Mouse (Mus musculus) fat pad, adult 2 months (tissue): ENCODE results near the gene Ltbp3.

Experiments
- DNase-seq: peaks from one replicate; pipeline ENCODE4 v3.0.0-alpha.2; 2011; ENCODE audit warnings: low read depth, low spot score; ENCODE audit errors: extremely low read depth

Gene Ltbp3

DNA sequence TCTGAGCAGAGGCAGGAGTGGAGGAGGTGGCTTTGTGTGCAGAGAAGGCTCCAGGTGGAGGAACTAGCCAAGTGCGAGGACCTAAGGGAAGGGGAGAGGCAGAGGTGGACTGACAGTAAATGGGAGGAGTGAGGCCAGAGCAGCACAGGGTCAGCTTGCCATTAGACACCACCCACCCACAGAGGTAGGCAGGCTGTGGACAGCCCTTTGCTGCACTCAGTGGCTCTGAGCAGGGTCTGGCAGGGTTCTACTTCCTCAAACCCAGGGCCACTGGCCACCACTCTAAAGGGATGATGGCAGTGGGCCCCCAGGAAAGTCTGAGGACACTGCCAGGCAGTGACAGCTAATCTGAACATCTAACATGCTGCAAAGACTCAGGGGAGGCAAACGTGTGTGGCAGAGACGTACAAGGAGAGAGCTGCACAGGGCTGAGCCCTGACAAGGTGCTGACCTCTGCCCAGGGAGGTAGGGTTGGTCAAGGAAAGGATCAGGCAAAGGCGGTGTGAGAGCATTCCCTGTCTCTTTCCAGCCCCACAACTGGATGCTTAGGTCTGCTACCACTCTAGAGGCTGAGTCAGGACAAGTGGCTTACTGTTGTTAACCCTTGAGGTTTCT is 16.7 kb upstream of the Ltbp3 start:
- DNase-seq: no peak

DNA sequence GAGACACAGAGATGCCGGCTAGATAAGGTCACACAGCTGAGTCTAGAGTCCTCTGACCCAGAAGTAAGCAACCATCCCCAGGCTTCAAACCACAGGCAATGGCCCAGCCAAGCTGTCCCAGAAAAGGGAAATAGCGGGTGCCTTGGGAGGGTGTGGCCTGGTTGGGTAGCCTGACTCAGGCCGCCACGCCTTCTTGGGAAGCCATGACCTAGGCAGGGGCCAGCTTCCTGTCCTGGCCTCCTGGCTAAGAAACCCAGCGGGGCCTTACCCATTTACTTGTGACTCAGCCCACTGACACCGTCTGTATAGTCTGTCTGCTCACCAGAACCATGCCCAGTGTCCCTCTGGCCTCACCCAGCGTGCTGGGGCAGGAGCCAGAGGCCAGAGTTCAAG is 16.2 kb upstream of the Ltbp3 start:
- no peak for DNase-seq

DNA sequence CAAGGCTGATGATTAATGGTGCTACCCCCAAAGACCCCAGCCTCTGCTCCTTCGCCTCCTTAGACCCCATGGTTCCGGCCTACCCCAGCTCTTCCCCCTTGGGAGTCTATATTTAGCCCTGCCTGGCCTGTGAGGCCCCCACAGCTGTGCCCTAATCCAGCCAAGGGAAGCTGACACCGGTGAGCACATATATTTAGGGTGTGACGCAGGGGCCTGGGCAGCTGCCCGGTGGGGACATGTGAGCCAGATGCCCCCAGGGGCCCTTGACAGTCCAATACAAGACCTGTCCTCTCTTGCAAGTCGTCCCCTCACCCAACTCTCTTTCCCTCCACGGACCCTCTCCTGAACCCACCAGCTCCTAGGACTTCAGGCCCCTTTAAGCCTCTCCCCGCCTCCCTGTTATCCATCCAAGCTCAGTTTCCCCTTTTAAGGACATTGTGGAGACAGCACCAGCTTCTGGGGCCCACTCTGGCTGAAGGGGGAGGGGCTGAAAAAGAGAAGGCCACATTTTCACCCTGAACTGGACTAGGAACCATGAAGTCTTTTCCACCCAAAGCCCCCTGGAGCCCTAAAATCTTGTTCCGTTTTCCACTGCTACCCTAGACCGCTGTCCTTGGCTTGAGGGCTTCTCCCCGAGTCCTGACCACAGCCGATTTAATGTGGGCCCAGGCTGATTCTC is 15.5 kb upstream of the Ltbp3 start:
- no peak for DNase-seq

DNA sequence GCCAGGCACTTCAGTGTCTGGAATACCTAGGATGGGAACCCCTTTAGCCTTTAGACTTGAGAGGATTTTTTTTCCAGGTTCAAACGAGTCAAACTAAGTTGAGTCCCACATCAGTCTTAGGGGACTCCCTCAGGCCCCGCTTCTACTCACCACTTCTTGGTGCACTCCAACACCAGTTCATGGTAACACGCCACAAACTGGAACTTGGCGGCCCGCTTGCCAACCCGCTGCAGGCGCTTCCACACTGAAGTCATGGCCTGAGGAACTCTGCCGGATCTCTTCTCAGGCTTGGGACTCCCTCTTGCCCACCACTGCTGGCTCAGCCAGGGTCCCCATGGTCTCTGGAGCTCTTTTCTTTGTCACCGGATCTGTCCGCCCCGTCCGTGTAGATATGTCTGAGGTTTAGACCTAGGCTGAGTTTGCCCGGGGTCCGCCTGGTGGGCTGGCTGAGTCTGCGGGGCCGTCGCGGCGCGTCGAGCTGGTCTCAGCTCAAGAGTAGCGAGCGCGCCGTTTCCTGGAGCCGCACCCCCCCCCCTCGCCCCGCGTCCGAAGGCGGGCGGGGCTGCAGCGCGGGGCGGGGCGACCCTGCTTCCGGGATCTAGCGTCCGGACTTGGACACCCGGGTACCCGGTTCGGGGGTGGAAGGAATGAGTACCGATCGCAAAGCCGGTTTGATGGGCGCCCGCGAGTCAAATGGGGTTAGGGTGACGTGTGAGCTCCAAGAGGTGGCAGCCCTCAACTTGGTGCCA is 14.8 kb upstream of the Ltbp3 start, which contains the start of gene Ehbp1l1:
Gene Ehbp1l1 (minus strand): TSS at position 551 of the 749 bp plus-strand sequence.
- no peak for DNase-seq

DNA sequence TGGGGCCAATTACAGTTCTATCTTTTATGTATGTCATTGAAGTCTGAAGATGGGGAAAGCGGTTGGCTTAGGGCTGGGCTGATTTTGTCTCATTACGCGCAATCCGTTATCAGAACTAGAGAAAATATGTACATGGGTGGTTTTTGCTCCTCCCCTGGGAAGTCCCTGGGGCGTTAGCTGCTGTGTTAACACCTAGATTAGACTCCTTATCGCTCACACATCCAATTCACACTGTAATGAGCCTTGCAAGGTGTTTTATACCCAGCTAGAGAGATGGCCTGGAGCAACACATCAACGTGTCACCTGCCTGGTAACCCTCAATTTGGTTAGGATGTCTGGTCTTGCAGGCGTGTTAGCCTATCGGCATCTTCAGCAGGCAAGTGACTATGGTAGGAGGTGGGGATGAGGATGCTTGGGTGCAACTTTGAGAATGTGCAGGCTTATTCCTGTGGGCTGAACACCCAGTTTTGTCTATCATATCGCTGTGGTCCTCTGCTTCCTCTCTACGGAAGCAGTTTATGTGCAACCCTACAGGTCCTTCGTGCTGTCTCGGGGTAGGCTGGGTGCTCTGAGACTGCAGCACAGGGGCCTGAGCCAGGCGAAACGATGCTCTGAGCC is 13.6 kb upstream of the Ltbp3 start:
- no peak for DNase-seq

DNA sequence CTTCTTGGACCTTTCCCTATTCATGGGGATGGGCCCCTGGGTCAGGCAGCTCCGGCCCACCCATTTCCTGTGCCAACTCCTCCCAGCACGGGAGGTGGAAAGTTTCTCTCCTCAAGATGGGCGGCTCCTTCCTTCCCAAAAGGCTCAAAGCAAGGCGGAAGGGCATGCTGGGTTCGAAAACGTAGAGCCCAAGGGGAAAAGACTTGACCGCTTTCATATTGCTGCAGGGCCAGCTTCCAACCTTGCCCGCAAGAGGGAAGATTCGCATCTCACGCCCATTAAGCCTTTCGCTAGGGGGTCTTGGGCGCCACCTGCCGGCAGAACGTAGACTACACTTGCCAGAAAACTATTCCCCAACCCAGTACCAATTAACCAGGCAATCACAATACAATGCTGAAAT is 13.0 kb upstream of the Ltbp3 start:
- no peak for DNase-seq

DNA sequence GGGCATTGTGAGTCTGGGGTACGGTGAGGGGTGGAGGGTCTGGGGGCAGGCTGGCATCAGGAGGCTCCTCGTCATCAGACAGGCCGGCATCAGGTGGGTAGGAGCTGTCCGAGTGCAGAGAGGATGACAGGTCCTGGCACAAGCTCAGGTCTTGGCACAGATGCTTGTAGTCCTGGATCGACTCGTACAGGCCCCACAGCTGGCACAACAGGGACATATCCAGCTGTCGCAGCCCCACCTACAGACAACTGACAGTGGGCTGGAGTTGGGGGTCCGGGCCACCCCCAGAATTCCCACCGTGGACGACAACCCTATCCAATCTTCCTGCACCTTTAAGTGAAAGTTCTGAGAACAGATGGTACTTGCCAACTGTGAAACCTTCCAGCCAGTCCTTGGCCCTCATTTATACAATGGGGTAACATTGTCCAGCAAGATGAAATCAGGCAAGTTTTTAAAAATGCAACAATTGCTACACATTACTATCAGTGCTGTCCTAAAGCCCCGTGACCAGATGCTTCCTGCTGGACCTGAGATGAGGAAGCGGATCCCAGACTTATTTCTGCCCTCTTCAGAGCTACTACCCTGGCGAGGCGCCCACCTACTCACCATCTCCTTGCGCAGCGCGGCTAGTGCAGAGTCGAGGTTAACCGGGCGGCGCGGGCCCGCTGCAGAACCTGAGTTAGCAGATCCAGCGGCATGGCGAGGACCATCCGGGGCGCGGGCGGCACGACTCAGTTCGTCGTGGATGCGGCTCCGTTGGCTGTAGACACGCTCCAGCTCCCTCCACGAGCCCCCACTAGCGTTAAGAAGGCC is 11.9 kb upstream of the Ltbp3 start:
- DNase-seq: no peak

DNA sequence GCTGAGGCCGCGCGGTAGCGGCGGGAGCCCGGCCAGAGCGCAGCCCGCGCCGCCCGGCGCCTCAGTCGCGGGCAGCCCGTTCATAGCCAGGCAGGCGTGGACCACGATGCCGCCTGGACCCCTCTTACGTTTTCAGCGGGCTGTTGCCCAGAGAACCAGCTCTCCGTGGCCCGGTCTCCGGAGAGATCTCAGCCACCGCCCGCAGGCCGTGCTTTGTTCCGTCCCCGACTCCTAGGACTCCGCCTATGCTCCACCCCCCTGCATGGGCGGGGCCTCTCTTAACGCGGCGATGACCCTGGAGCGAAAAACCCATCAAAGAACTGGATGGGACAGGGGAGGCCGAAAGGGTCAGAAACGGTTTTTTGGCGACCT is 11.3 kb upstream of the Ltbp3 start, which contains the start of gene Fam89b:
Gene Fam89b (minus strand): TSS at position 210 of the 372 bp plus-strand sequence.
- no peak for DNase-seq

DNA sequence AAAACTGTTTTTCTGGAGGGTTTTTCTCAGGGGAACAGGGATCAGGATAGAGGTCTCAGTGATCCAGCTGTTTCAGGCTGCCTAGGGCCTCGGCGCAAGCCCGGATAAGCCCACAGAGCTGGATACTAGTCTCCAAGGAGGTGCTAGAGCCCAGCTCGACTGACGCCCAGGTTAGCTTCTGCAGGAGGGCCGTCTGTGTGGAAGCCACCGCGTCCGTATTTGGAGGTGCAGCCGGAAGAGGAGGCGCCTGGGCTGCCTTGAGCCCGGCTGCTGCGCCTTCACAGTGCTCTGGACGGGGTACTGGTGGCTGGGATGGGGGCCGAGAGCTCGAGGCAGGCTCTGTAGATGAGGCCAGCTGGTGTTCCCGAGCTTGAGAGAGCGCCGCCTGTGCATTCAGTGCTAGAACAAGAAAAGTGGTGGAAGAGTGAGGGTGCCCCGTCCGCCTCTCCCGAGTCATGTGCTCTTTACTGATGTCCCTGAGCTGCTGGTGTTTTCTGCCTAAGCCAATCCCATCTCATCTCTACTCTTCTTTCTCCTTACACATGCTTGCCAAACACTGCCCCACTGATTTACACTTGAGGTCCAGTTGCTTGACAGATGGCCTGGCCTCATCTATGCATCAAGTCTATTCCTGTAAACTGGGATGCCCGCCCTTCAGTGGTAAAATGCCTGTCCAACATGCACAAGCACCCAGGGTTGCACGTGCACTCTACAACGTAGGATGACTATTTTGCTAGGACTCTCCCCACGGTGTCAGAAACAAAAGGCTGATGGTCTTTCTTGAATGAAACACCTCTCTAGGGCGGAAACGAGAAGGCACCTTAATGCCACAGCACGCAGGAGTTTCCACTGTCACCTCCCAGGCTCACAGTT is 10.2 kb upstream of the Ltbp3 start:
- DNase-seq: no peak

DNA sequence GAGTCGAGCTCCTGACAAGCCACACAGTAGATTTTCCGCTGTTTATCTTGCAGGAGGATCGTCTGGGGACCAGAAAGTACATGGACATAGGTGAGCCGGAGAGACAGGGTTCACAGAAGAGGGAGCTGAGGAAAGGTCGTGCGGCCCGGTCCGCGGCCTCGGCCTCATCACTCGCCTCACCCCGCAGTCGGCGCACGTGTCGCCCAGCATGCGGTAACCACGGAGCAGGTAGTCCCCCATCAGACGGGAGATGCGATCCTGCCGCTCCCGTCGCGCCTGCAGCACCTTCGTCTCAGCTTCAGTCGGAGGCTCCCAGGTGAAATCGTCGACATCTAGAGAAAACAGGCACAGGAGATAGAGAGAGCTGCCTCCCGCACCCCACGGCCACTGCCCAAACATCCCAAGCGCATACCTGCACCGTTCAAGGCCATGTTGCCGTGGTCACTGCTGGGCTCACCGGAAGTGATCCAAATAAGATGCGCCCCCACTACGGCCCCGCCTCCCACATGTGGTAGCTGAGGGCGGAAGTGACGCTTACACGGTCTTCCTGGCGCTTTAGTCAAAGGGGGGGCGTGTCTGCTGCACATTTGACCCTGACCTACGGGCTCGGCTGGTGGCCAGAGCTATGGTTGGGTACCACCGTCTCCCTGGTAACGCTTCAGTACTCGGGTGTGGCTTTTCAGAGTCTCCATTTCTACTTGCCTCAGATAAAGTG is 9.3 kb upstream of the Ltbp3 start:
- DNase-seq: no peak

DNA sequence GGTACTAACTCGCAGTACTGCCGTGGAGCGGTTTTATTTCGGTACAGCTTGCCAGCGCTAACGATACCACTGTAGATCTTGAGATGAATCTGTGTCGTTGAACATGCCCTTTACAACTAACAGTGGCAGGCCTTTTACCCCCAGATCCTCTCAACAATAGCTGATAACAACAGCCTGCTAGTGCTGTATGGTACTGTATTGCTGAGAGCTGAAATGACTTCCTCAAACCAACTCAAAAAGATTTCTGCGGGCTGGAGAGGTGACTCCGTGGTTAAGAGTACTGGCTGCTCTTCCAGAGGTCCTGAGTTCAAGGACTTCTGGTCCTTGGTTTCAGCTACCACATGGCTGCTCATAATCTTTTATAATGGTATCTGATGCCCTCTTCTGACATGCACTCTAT is 6.4 kb upstream of the Ltbp3 start:
- no peak for DNase-seq

DNA sequence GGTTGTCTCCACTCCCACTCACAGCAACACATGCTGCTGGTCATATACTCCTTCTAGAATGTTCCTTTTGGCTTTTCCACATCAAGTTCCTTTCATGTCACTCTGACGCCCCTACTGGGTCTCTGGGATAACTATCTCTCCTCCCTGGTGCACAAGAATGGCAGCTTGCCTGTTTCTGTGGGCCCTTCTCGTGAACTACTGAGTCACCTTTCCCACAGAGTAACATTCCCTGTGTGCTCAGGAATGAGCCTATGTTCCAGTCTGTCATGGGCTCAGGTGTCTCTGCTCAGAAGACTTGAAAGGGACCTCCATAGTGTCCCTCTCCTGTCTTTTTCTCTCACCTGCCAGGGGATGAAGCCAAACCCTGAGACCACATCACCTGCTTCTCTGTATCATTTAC is 1.3 kb upstream of the Ltbp3 start:
- DNase-seq: no peak

DNA sequence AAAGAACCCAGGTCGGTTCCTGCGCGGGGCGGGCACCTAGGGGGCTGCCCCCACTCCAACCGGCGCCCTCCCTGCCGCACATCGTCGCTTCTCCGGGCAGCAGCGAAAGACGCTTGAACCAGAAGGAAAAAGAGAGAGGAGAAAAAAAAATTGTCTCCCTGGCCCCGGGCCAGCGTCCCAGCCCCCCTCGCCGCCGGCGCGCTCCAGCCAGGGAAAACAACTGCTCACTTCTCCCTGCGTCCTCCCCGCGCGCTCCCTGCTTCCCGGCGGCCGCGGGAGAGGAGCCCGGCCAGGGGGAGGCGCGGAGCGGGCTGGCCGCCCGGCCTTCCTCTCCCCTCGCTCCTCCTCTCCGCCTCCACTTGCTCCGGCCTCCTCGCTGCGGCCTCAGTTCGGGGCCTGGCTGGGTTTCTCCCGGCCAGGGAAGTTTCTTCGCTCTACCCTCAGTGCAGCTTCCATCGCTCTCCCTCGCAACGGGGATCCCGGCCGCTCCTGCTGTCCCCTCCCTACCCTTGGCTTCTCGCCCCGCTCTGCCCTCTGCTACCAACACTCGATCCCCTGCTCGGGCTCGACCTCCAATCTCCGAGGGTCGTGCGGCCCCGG is 1.0 kb downstream of the Ltbp3 start:
- no peak for DNase-seq

DNA sequence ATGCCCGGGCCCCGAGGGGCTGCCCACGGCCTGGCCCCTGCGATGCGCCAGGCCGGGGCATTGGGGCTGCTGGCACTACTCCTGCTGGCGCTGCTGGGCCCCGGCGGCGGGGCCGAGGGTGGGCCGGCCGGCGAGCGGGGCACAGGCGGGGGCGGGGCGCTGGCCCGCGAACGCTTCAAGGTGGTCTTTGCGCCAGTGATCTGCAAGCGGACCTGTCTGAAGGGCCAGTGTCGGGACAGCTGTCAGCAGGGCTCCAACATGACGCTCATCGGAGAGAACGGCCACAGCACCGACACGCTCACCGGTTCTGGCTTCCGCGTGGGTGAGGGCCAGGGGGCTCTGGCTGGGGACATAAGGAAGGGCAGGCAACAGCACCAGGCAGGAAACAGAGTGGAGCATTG is 1.5 kb downstream of the Ltbp3 start:
- no peak for DNase-seq

DNA sequence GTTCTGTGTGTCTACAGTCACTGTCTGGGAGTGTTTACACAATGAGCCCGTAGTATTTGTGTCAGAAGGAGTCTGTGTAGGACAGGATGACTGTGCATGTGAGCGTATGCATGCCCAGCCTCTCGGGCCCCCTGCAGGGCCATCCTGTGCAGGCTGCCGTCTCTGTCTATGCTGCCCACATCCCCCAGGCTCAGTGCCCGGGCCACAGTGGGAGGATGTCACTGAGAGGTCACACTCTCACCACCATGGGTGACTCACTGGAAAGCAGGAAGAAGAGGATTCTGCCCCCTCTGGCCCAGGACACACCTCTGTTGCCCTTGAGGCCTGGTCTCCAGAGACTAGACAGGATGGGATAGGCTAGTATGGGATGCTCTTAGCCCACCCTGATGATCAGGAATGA is 2.9 kb downstream of the Ltbp3 start:
- DNase-seq: no peak

DNA sequence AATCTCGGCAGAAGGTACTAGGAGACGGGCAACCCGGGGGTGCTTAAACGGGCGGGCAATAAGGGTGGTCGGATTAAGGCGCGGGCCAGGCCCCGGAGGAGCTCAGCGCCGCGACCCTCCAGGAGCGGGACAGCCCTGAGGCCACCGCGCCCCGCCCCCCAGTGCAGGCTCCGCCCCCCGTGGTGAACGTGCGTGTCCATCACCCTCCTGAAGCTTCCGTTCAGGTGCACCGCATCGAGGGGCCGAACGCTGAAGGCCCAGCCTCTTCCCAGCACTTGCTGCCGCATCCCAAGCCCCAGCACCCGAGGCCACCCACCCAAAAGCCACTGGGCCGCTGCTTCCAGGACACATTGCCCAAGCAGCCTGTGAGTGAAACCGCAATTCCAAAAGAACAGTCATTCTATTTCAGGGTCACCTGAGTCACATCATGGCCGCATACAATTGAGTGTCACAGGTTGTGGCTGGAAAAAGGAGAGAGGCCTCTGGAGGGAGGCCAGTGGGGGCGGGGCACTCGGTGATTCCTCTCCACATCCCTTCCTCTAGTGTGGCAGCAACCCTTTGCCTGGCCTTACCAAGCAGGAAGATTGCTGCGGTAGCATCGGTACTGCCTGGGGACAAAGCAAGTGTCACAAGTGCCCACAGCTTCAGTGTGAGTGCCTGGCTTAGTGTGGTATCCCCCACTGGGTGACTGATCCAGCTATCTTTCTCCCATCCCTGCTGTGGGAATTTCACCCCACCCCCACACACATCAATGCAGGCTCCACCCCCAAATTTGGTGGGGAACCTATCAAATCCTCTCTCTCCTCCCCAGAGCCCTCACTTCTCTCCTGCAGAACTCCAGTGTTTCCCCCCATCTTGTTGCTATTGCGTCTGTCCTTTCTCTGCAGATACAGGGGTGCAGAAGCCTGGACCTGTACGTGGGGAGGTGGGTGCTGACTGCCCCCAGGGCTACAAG is 5.3 kb downstream of the Ltbp3 start:
- no peak for DNase-seq

DNA sequence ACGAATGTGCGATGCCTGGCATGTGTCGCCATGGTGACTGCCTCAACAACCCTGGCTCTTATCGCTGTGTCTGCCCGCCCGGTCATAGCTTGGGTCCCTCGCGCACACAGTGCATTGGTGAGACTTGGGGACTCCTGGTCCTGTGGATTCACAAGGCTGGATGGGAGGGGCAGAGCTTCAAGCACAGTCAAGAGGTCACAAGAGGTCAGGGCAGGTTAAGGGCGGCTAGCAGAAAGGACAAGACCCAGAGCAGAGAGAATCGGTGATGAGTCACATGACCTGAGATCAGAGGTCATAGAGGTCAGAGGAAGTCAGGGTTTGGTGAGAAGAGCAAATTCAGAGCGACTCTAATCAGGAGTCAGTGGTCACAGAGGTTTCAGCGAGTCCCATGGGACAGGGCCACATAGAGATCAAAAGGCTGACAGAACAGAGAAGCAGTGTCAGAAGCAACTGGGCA is 6.2 kb downstream of the Ltbp3 start:
- DNase-seq: no peak

DNA sequence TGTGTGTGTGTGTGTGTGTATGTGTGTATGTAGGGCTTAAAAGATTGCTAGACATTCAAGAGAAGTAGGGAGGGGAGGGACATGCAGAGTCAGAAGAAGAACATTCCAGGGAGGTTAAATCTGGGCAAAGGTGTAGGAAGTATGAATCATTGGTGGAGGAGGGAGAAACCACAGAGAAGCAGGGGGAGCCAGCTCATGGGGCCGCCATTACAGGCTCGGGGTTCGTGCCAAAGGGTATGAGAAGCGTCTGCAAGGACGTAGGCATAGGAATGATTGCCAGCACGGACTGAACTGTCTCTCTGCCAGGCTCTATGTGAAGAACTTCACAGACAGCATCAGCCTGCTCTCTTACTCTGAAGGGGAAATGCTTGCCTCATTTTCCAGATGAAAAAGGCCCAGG is 8.8 kb downstream of the Ltbp3 start:
- DNase-seq: no peak
